Mouse (Mus musculus) mouse trophoblast stem cell (cell line): ENCODE measurements around the gene Sorcs3.

ENCODE experiments used
- in situ Hi-C, 2 experiments: fragments of 300-500 bp; cut with MseI, MboI; formaldehyde crosslinking; loops; 2 replicates in 1 of 2; 3 replicates in 1 of 2; pipeline ENCODE4 v1.15.1; 2025

Sorcs3 gene

DNA sequence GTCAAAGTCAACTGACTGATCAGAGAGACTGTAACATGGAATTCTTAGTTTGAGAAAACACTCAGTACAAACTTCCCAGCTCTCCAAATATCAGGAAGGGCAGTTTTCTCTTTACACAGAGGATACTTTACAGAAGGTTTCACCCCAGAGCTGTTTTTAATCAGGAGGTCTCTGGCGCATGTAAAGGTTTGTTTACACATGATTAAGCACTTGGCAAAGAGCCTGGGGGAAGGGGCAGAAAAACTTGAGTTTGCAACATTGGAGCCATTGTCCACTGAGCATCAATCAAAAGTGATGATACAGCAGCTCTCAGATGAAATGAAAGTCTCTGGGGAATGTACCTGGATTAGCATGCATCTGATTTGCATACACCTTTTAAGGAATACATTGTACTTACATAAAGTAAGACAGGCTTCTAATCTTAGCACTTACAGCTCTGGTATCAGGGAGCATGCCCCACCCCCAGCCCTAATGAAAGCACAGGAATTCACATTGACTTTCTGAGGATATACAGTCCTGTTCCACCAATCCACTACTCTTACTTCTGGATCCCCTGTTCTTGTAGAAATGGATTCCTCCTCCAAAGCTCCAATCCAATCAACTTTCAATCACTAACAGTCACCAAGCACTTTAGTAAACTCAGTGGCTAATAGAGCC is 500.6 kb downstream of the Sorcs3 start:
- in situ Hi-C loops: no loop called here

GRCm38 (mm10) chr19:48706924-48707320 is 501.1 kb downstream of the Sorcs3 start:
- in situ Hi-C loops: no loop called here

- in situ Hi-C loops: no loop called here
Measured at GRCm38 (mm10) chr19:48725851-48726419, 520.1 kb downstream of the Sorcs3 start.

GRCm38 (mm10) chr19:48727048-48727447 is 521.2 kb downstream of the Sorcs3 start:
- in situ Hi-C loops: no loop called here

DNA sequence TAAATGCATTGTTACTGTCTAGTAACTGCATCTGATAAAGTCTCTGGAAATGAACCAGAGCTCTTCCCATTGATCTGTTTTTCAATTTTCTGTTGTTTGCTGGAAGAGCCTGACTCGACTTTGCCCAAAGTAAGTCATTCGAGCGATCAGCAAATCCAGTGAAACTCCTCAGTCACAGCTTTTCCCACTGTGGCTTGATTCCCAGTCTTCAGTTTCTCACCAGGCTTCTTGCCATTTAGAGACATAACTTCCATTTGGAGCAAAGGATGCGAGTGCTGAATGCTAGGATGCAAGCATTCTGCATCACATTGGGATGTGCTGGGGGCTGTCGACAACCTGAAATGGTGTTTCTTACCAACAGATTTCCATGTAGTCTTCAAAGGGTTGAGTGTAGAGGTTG is 521.8 kb downstream of the Sorcs3 start:
- in situ Hi-C loops: no loop called here

DNA sequence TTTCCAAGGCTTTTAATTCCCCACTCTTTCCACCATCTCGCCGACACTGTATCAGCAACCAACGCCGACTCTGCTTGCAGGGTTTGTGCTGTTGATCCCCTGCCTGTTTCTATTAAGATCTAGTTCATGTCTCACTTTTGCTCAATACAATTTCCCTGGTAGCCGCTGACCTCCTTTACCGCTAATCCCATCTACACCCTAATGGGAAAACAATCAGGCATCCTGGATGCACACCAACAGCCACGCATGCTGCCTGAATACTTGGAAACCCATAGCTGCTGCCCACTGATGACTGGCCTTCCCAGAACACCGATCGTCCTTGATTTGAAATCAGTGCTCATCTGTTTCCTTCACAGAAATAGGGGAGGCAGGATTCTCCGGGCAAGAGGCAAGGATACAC is 525.9 kb downstream of the Sorcs3 start:
- in situ Hi-C loops: no loop called here

DNA sequence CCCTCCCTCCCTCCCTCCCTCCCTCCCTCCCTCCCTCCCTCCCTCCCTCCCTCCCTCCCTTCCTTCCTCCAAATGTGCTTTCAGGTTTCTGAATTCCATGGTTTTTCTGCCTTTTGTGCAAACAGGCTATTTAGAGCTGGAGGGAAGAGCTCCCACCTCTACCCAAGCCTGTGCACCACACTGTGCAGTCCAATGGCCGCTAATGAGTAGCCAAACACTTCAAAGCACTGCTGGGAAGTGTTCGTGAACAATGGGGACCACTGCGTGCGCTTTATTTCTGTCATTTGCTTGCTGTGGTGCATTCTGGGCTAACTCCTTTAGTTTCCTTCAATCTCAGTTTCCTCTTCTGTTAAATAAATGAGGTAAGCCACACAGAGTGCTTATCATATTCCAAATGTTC is 528.5 kb downstream of the Sorcs3 start:
- in situ Hi-C loops: no loop called here

- in situ Hi-C loops: no loop called here
Measured at GRCm38 (mm10) chr19:48737554-48737953, 531.7 kb downstream of the Sorcs3 start.

- in situ Hi-C loops: no loop called here
Measured at GRCm38 (mm10) chr19:48755156-48755555, 549.3 kb downstream of the Sorcs3 start.

DNA sequence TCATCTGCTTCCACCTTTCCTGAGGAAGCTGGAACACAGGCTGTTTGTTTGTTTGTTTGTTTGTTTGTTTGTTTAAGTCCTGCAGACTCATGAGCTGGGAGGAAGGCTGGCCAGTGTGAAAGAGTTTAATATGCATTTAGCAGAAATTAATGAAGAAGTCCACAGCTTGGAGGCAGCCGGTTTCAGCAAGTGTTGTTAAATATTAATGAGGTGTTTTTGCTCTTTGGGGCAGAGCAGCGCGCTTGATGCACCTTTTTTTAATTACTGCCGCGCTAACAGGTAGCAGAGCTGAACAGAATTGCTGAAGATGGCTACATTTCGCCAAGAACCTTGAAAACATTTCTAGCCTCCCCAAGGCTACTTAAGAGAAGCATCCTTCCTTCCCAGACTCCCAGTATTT is 551.0 kb downstream of the Sorcs3 start:
- in situ Hi-C loops: no loop called here

DNA sequence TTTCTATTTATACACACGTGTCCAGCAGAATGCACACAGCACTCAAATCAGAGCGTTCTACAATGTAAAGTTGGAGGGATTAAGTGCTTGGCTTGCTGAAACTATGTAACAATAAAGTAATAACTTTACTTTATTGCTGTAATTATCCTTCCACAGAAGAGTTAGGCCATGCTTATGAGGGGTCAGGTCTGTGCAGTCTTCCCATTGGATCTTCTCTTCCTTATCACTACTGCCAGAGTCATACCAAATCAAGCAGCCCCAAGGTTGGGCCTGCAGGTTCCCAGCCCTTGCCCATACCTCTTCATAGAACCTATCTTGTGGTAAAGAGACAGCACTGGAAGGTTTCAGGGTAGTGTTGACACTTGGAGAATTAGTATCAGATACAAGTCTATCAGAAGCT is 560.7 kb downstream of the Sorcs3 start:
- in situ Hi-C loops: no loop called here

DNA sequence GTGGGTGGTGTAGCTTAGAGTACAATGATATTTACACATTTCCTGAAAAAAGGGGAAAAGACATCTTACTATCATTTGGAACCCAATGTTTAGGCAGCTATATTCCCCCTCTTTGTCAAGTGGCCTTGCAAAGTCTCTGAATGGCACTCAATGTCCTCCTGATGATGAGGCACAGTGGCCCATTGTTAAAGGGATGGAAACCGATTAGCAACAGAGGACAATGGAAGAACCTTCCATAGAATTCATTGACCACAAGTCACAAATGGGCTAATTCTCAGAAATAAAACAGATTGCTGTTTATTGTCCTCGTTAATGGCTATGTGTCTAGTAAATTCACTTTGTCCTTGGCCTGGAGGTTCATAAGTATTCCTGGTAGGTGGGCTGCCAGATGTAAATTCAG is 565.7 kb downstream of the Sorcs3 start:
- in situ Hi-C loops: no loop called here

- in situ Hi-C loops: no loop called here
Measured at GRCm38 (mm10) chr19:48779095-48779765, 573.4 kb downstream of the Sorcs3 start.

DNA sequence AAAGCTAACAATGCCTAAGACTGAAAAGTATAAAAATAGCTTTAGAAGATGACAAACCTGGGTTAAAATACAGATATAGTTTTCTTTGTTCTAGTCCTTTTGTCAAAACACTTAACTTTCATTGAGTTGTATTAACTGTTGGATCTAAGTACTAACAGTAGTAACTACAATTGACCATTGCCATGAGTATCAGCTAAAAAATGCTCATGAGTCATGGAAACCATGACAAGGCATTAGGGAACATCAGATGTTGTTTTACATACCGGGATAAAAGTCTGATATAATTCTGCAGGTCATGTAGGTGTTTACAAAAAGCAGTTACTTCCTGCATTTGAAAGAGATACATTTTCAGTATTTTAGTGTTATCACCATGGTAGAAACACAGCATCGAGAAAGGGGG is 575.0 kb downstream of the Sorcs3 start:
- in situ Hi-C loops: no loop called here

DNA sequence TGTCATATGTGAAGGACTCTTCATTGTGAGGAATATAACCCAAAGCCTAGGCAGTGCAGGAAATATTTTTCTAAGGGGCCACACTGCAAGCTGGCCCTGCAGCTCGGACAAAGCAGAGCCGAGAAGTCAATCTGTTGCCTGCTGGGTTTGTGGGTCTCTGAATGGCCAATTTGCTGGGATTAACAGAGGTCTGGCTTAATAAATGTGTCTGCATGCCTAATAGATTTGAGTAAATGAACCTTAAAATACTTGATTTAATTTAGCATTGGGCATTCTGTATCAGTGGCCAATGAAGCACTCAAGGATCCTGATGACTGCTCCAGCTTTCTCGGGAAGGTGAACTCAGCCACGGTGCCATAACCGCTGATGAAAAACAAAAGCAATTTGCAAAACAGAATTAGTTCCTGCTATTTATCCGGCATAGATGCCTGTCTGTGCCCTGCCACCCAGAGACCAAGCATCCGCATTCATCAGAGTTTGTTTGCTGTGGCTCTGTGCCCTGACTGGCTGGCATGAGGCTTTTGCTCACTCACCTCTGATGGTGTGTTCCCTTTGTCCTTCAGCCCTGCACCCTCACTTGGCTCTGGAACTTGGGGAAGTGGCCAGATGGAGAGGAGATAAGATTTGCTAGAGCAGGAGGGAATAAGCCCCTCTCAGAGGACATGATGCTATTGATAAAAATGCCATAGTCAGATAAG is 576.3 kb downstream of the Sorcs3 start:
- in situ Hi-C loops: no loop called here

GRCm38 (mm10) chr19:48787269-48787668 is 581.4 kb downstream of the Sorcs3 start:
- in situ Hi-C loops: no loop called here

DNA sequence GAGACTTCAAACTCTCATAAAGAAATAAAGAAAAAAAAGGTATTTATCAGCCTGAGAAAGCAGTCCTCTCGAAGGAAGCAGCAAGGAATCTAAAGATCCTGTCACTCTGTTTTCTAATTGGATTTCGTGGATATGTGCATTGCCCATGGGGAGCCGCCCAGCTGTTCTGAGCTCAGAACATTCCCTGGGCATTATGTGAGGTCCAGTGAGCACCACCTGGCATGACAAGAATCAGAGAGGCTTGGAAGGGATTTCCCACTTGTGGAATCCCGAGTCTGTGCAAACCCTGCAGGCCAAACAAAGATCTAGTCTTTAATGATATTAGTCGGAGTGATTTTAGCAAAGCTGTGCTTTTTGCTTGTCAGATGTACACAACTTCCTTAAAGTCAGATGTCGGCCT is 598.7 kb downstream of the Sorcs3 start:
- in situ Hi-C loops: no loop called here

DNA sequence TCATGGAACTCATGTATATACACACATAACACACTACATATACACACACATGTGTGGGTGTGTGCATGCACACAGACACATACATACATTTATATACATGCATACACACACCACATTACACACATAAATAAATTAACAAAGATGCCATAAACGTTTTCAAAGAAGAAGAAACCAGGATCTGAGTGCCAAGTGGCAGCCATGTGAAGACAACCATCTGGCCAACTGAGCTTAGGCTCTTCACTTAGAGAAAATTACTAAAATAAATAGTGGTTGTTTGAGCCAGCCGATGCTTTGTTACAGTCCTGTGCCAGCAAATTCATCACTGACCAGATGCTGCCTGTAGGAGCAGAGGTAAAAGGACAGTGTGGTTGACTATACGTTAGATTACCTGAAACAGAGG is 605.7 kb downstream of the Sorcs3 start:
- in situ Hi-C loops: no loop called here

DNA sequence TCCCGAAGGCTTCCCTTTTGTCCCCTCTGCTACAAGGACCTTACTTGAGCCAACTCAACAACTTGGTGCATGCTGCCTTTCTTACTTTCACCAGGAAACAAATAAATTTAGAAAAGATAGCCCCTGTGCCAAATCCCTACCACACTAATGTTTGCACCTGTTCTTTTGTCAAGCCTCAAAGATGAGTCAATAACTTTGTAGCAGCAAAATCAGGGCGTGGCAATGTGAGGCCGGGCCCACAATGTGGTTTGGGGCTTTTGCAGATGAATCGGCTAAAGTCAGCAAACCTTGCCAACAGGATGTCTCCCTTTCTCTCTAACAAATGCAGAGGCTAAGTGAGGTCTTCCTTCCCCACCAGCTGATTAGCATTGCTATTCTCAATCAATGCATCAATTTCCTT is 608.0 kb downstream of the Sorcs3 start:
- in situ Hi-C loops: no loop called here

DNA sequence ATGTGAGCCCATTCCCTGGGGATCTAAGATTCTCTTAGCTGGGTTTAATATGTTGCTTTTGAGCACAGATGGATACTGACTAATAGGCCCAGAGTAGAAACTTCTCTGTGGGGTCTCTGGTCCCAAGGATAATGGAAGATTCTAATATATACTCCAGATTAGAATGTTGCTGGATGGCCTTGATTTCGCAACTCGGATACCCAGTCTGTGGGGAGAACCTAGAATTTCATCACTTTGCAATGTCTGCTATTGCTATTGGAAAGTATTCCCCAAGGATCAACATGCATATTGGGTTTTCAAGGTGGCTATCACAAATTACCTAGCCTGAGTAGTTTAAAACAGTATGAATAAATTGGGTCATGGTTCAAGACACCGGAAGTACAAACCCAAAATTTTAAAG is 609.2 kb downstream of the Sorcs3 start:
- in situ Hi-C loops: no loop called here

DNA sequence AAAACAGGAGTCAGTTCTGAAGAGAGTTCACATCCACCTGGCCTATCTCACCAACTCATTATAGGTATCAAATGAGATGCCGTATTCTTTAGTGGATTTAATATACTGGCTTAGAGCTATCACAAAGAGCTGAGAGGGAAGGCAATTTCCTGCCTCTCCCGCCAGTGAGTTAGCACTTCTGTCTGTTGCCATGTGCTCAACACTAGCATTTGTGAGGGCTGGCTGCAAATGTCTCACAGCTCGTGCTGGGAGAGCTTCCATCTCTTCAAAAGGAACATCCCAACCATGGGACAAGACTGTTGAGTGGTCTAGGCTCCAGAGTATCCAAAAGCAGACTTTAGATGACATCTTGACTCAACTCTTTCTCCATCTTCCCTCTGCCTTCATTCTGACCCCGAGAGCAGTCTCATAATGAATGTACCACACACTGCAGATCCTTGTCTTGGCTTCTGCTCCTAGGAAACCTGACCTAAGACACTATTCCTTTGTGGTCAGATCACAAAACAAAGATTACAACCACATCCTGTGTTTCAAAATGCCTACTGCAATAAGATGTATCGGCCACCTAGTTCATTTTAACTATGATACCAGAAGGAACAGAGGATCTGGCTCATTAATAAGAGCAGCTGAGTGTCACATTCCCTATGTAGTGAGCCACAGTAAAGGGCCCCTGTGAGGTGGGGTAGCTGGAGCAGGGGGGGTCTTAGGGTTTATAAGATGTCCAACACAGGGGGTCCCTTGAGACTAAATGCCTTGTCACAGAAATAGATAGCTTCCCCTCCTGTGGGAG is 614.9 kb downstream of the Sorcs3 start:
- in situ Hi-C loops: no loop called here

- in situ Hi-C loops: no loop called here
Measured at GRCm38 (mm10) chr19:48821283-48821715, 615.5 kb downstream of the Sorcs3 start.
